Mouse (Mus musculus) heart, embryonic 11.5 days (tissue): ENCODE measurements around the gene Arsk. TPM values are rescaled to one million over a fixed set of nuclear protein-coding genes. Genes with fewer than 3 reads are reported as not detected.

Experiments used
- ATAC-seq: fragments of 200-750 bp; cut with Nextera tagmentation; replicated peaks from 2 replicates; pipeline ENCODE4 v1.8.0; 2017; ENCODE audit warnings: moderate library complexity; ENCODE audit not compliant: insufficient number of reproducible peaks, low FRiP score, low TSS enrichment
- H3K27ac ChIP-seq: fragments of 300-500 bp; sonication (generic); 2 replicates; pipeline ENCODE4 v1.5.1; 2014; ENCODE audit warnings: mild to moderate bottlenecking, low read depth, low read length
- H3K27me3 ChIP-seq: fragments of 300-500 bp; sonication (generic); 2 replicates; pipeline ENCODE4 v1.6.1; 2014; ENCODE audit warnings: mild to moderate bottlenecking, low read length, mixed read lengths; ENCODE audit not compliant: control insufficient read depth, insufficient read depth
- H3K36me3 ChIP-seq: fragments of 300-500 bp; sonication (generic); 2 replicates; pipeline ENCODE4 v1.6.1; 2014; ENCODE audit warnings: mild to moderate bottlenecking, low read length, moderate library complexity, mixed read lengths; ENCODE audit not compliant: control insufficient read depth, insufficient read depth
- H3K4me1 ChIP-seq: fragments of 300-500 bp; sonication (generic); 2 replicates; pipeline ENCODE4 v1.6.1; 2014; ENCODE audit warnings: low read length; ENCODE audit not compliant: control insufficient read depth, insufficient read depth
- H3K4me2 ChIP-seq: fragments of 300-500 bp; sonication (generic); 2 replicates; pipeline ENCODE4 v1.6.1; 2014; ENCODE audit warnings: mild to moderate bottlenecking, moderate library complexity
- H3K4me3 ChIP-seq: fragments of 300-500 bp; sonication (generic); 2 replicates; pipeline ENCODE4 v1.5.1; 2014; ENCODE audit warnings: low read depth, low read length
- H3K9ac ChIP-seq: fragments of 300-500 bp; sonication (generic); 2 replicates; pipeline ENCODE4 v1.6.1; 2014; ENCODE audit warnings: mild to moderate bottlenecking, low read depth, low read length, moderate library complexity
- H3K9me3 ChIP-seq: fragments of 300-500 bp; sonication (generic); replicated peaks from 2 replicates; pipeline ENCODE4 v1.6.1; 2016; ENCODE audit warnings: low read length; ENCODE audit not compliant: control insufficient read depth
- WGBS: fragments of 180-500 bp; shearing (Covaris S2); extraction: QIAGEN DNeasy Blood & Tissue Kit; methylation state at CpG from one replicate; pipeline ENCODE4 v1.1.7; 2014; ENCODE audit not compliant: insufficient replicate concordance; 5-methylcytosine and 5-hydroxymethylcytosine counted together
- polyA plus RNA-seq: library from polyadenylated mRNA; unstranded; fragments of >200 nt; fragmentation: Nextera tagmentation; extraction: Ambion mirVana; gene quantifications from 2 replicates; pipeline ENCODE4 v1.2.1, GENCODE M21; 2014

The Arsk gene
- polyA plus RNA-seq, 1 experiment from 2014 or later = 3.3 TPM

DNA sequence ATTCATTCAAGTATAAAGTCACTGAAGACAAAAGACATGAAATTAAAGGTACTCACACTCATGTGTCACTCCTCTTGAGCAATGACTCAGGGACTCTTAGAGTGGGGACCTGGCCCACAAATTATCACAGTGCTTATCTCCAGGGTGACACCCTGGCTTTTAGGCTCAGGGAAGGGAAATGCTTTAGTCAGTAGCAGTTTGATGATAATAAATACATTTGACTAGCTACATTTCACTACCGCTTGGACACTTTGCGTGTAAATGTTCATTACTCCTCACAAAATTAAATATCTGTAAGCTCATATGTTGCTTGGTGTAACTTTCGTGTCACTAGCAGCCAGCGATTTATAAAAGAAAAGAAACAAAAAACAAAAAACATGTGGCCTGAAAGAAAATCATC, 81.0 kb downstream of the Arsk start:
- ATAC-seq = no peak
- peak overlapping the region; percentile 77 for H3K4me2 ChIP-seq
- H3K27ac ChIP-seq = peak overlapping the region; percentile 94
- H3K36me3 ChIP-seq = no peaks in the 10 kb centered on the region
- peak overlapping the region; percentile 77 for H3K4me3 ChIP-seq
- H3K4me1 ChIP-seq = peaks cover 3% of the 10 kb centered on the region
- H3K9me3 ChIP-seq = no peaks in the 10 kb centered on the region
- peak overlapping the region; percentile 94 for H3K9ac ChIP-seq
- 59% methylated on average over 4 of the region's 4 CpGs for WGBS
- no peaks in the 10 kb centered on the region for H3K27me3 ChIP-seq

DNA sequence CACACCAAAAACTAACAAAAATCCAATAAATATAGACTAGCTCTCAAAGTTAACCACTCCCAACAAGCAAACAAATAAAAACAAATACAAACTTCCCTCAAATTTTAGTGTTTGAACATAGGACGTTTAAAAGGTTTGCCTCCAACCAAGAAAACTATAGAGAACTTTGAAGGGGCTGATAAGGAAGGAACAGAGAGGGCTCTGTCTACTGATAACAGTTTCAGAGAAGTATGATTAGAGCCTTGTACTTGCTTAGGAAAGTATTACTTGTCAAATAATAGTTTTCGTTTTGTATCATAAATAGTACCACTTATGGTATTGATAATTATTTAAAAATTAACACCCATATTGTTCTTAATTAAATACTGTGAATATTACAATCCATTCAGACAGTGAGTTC, 83.9 kb downstream of the Arsk start:
- H3K4me1 ChIP-seq = peaks cover 3% of the 10 kb centered on the region
- H3K4me3 ChIP-seq = no peak overlapping the region
- 54% methylated on average over 2 of the region's 2 CpGs for WGBS
- H3K27ac ChIP-seq = no peak overlapping the region
- no peaks in the 10 kb centered on the region for H3K9me3 ChIP-seq
- ATAC-seq = no peak
- no peaks in the 10 kb centered on the region for H3K36me3 ChIP-seq
- H3K27me3 ChIP-seq = no peaks in the 10 kb centered on the region
- H3K4me2 ChIP-seq = no peak overlapping the region
- no peak overlapping the region for H3K9ac ChIP-seq

Other genes starting within 250 kb of the Arsk start
- gene Rhobtb3, start 154.7 kb downstream of the Arsk start, polyA plus RNA-seq = 27.4 and 29.3 TPM in 2 replicates
- 0.20 and 0.28 TPM in 2 replicates for gene Spata9, start 131.5 kb downstream of the Arsk start, polyA plus RNA-seq
- gene Rfesd, start 79.9 kb downstream of the Arsk start, polyA plus RNA-seq = 24.6 and 28.8 TPM in 2 replicates
- gene Gpr150, start 41.7 kb downstream of the Arsk start, polyA plus RNA-seq = 0.52 and 0.72 TPM in 2 replicates
- gene Ttc37, start 74 bp upstream of the Arsk start, polyA plus RNA-seq = 12.7 and 14.0 TPM in 2 replicates
- not detected in 2 replicates for gene Fam81b, start 206.4 kb upstream of the Arsk start, polyA plus RNA-seq